Mouse (Mus musculus) neural tube, embryonic 10.5 days (tissue): ENCODE data around the gene H2-Aa.
"Not testable (repeated sequence)": the region's sequence is repeated elsewhere in the genome, so short reads cannot be mapped to it uniquely, and the experiment has no call there.

ENCODE experiments used
- DNase-seq: peaks from one replicate; pipeline ENCODE4 v3.0.0-alpha.2; 2017; ENCODE audit warnings: low spot score; ENCODE audit errors: extremely low spot score

The H2-Aa gene

DNA sequence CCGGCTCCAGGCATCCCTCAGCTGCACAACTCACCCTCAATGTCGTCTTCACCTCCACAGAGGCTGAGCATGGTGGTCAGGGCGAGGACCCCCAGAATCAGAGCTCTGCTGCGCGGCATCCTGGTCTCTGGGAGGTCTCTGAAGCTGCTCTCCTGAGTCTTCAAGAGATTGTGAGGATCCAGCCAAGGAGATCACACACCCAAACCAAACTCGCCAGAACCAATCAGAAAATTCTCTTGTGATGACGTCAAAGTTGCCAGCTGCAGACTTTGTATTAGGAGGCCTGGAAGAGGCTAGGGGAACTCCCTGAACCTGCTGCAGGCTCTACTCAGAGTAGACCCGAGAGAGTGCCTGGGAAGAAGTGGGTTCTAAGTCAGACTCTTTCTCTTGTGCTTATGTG, at the start of gene H2-Aa:
Gene H2-Aa, minus strand, starts transcription at position 176 of the 400 bp plus-strand sequence.
- DNase-seq: peak; percentile 39

DNA sequence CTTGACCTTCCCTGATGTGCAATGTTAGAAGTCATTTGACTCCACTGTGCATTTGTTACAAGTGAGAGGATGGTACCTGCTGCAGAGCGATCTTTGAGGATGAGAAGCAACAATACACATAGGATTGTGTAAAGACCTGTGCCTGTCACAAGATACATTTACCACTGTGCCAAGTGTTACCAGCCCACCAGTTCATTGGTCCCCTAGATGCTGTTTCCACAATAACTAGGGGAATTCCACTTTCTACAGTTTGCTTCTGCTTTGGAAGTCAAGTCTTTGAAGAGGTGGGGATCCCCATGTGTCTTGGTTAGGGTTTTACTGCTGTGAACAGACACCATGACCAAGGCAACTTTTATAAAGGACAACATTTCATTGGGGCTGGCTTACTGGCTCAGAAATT, 43.6 kb upstream of the H2-Aa start:
- DNase-seq: no peak

DNA sequence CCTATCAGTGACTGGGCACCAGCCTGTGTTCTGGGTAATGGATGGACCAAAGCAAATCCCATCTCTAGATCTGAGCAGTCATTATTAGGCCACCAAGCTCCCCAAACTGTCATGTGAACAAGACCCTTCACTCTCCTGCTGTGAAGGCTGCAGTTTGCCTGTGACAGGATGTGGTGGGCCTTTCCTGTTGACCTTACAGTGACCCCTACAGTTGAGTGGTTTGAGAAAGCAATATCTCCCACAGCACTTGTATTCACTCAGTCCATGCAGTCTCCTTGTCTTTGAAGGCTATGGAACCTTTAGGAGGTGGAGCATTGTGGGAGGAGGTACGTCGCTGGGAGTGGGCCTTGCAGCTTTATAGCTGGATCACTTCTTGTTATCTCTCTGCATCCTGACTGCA, 42.2 kb upstream of the H2-Aa start:
- DNase-seq: no peak

DNA sequence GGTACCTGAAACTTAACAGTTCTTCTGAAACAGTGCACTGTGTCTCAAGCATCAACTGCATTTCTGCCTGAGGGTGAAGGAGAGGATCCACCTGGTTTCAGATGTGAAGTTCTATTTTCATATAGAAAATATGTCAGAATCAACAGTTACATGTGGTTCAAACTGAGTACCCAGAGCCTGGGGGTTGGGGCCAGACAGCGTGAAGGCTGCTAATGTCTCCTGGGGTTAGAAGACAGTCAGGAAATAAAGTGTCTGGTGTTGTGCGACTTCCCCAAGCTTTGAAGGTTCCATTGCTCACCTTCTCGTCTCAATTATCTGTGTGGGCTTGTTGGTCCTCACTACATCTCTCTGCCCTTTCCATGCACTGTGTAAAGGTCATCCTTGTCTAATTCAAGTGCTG, 38.8 kb upstream of the H2-Aa start:
- DNase-seq: no peak

DNA sequence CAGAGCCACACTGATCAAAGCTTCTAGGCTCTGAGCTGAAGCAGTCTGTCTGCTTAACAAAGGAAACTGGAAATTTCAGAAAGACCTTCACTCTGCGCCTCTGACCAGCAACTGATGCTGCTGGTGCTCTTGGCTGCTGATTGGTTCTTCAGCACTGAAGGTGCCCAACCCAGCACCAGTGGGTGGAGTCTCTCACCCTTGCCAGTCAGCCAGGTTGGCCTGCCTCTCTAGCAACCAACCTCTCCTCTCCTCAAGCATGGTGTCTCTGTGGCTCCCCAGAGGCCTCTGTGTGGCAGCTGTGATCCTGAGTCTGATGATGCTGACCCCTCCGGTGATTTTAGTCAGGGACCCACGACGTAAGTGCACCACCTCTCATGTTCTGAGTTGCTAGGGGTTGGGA, 37.8 kb upstream of the H2-Aa start, which contains the start of gene H2-Eb2:
Gene H2-Eb2, plus strand, starts transcription at position 230 of the 400 bp plus-strand sequence.
- no peak for DNase-seq

DNA sequence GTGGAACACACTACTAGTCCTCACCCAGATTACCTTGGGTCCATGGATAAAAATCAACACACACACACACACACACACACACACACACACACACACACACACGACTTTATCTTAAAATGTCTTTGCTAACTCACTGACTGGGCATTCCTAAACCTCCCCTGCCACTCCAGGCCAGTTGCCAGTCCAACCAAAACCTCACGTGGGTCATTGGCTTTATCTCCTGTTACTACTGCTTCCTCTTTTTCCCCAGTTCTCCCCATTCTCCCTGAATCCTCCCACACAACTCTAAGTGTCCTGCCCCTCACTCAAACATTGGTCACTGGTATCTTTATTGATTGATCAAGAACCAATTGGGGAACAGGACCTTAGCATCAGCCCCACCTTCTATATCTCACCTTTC, 29.7 kb upstream of the H2-Aa start:
- DNase-seq: no peak

DNA sequence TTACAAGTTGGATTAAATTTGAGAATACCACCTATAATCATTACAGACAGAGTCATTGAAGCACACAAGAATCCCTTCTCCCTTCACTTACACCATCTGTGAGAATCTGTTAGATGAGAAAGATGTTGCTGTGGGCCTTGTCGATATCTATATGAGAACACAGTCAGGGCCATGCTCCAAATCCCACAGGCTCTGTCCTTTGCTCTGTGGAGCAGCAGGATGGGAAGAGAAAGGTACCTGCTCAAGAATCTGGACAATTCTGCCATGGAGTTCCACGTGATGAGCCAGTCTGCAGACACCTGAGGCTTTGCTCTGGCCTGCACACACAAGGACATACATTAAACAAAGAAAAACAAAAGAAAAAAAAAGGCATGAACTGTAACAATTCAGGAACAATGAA, 29.1 kb upstream of the H2-Aa start:
- no peak for DNase-seq

DNA sequence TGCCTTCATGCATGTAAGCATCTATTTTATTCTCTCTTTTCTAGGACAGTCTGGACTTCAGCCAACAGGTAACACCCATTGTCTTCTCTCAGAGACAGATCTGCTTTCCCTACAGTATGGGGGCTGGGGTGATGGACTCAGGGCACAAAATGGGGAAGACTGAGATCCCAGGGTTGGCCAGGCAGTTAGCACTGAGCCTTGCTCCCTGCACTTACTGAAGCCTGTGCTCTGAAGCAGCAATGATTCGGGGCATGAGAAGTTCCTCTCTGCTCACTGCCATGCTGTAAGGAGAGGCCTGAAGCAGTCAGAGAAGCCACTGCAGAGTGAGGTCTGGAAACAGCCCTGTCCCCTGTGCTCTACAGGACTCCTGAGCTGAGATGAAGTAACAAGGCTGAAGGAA, 27.9 kb upstream of the H2-Aa start:
- DNase-seq: no peak

DNA sequence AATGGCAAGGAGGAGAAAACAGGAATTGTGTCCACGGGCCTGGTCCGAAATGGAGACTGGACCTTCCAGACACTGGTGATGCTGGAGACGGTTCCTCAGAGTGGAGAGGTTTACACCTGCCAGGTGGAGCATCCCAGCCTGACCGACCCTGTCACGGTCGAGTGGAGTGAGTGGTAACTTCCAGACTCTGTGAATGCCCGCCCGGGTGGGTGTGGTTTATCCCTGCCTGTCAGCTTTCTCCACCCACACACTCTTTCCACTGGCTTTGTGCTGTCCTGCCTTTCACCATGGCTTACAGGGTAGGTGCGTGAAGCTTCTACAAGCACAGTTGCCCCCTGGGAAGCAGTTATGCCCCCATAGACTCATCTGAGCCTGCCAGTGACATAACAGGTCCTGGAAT, 26.7 kb upstream of the H2-Aa start:
- DNase-seq: no peak

DNA sequence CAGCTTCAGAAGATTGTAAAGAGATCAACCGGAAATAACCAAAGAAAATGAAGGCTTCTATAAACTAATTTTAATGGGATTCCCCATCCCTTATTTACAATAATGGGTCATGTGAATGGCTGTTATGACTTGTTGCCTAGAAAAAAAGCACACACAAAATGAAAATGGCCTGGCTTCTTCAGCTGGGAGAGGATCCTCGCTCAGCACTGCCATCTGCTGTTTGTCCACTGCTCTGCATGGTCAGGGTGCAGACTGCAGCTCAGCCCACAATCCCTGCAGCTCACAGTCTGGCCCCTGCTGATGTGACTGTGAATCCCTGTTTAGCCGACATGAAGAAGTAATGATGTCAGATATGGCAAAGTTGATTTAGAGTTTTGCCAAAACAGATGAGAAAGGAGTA, 25.8 kb upstream of the H2-Aa start:
- DNase-seq: peak; percentile 73

DNA sequence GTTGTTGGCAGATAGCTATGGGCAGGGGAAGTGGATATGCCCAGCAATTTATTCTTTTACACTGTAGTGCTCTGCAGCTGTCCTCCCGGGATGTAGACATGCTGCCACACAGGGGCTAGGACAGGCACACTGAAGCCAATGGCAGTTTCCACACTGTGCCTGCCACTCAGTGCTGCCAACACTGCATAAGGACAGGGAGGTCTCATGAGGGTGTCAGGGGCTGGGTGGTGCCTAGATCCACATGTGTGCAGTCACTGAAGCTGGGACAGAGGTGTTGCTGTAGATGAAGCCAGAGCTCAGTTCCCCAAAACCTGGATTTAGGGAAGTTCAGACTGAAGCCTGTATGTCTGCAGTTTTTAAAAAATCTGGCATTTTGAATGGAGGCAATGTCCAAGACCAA, 24.6 kb upstream of the H2-Aa start:
- DNase-seq: no peak

DNA sequence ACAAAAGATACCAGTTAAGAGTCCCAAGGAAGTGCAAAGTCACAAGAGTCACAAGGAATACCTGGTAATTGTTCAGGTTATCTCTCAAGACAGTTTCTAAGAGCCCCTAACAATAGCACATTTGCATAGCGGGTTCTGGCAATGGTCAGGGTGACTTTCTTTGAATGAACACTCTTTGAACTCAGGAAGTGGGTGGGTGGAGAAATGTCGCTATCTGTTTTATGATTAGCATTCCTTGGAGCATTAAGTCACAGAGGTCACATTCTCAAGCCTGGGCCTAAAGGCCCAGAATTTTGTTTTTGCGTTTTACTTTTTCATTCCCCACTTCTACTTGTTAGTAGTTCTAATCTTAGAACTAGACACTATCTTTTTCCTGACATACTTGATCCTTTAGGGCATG, 22.9 kb upstream of the H2-Aa start:
- DNase-seq: not testable (repeated sequence)

DNA sequence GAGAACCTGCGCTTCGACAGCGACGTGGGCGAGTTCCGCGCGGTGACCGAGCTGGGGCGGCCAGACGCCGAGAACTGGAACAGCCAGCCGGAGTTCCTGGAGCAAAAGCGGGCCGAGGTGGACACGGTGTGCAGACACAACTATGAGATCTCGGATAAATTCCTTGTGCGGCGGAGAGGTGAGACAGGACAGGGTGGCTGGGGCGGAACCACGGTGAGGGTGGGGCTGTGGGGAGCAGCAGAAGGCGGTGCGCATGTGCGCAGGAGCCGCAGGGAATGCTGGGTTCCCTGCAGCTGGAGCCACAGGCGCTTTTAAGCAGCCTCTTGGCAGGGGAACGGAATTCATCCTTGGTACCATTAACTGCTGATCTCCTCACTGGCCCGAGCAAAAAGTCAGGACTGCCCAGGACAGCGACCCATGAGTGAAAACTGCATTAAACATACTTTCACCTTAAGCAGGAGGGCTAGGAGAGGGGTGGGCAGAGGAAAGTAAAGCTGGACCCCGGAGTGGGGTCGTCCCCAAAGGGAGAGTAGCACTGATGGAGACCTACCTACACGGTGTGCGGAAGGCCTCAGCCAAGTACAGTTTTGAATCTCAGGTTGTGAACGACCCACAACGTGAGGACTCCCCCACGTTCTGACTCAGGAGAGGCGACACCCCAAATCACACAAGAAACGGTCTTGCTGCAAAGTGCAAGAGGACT, 22.2 kb upstream of the H2-Aa start:
- peak; percentile 65 for DNase-seq

DNA sequence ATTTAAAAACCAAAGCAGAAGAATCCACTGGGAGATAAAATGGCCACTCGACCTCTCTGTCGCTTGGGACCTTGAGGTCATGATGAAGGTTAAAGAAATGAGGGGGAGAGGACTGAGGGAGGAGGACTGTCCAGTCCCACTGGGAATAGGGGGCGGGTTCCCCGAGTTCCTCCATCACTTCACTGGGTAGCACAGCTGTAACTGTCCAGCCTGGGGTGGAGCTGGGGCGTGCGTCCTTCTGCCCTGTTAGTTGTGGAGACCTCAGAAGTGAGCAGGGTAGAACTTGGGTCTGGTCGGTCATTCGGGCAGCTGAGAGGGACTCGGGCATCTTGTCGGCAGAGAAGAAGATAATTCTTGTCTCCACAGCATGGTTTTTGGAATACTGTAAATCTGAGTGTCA, 21.6 kb upstream of the H2-Aa start:
- DNase-seq: no peak

DNA sequence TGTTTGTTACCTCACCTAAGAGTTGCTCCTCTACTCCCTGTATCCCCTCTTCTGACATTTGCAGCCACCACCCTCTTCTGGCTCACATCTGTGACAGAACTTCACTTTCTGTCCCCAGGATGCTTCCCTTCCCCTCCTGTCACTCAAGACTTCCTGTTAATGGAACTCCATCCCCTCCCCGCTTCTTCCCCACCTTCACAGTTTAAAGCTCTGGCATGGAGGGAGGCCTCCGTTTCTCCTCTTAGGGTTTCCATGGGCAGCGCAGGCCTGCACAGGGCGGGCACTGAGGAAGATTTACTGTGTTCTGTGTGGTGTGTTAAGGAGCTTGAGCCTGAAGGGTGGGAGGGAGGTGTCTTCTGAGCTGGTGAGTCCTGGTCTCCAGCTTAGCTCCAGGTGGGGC, 20.5 kb upstream of the H2-Aa start:
- no peak for DNase-seq

DNA sequence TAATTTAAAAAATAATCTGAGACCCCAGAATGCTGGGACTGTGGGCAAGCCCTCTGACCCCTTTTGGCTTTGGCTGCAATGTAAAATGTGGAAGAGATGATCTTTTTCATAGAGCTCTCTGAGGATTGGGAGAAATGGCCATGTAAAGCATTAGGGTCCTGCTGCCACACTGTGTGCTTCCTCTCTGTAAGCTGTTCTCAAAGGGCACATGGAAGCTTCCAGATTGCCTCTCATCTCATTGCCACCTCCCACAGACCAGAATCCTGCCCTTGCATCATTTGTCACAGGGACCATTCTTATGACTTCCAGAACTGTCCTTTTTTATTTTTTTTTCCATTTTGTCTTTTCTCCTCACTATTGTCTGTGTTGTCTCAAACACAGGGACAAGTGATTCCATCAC, 19.6 kb upstream of the H2-Aa start:
- DNase-seq: no peak

DNA sequence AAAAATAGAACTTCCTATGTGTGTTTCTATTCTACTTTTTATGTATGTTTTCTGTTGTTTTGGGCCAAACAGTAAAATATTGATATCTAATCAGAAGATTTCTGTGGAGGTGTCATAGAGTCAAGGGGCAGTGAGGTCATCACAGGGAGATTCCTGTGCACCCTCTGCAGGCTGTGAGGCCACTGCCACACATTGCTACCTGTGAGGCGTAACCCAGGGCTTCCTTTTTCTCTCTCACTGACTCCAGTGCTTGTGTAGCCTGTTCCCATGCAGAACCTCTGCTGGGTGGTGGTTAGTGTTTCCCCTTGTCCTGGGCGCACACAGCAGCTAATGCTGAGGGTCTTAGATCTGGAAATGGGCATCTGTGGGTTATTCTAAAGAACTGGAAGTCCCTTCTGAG, 18.8 kb upstream of the H2-Aa start:
- DNase-seq: no peak

DNA sequence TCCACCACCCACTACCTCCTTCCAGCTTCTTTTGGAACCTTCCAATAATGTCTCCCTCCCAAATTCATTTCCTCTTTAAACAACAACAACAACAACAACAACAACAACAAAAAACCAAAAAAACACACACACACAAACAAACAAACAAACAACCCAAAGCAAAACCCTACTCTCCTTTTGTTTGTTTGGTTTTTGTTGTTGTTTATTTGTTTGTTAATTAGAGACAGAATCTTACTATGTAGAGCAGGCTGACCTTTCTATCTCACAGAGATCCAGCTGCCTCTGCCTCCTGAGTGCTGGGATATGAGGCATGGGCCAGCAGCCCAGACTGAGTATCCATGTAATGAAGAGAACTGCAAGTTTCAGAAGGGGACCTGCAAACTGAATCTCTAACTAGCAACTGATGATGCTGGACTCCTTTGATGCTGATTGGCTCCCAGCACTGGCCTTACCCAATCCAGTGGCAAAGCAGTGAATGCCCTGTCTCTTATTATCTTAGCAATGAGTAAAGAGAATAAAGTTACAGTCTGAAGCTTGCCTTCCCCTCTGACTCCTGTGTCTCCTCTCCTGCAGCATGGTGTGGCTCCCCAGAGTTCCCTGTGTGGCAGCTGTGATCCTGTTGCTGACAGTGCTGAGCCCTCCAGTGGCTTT, 17.9 kb upstream of the H2-Aa start, which contains the start of gene H2-Eb1:
Gene H2-Eb1, plus strand, starts transcription at position 488 of the 651 bp plus-strand sequence.
- peak; percentile 59 for DNase-seq

DNA sequence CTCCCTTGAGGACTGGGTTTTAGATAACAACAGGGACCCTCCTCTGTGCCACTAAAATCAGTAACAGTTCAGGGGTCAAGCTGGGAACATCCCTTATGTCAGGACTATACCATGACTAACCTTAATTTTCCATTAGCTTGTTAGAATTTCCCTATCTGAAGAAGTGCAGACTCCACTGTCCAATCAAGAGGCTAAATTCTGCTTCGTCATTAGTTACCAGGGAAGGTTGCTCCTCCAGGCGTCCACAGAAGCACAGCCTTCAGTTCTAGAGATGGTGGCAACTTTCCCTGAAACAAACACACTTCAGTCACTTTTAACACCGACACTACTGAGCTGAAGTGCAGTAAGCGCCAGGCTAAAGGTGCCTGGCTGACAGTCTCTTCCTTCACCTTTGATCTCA, 17.1 kb upstream of the H2-Aa start:
- peak; percentile 22 for DNase-seq

DNA sequence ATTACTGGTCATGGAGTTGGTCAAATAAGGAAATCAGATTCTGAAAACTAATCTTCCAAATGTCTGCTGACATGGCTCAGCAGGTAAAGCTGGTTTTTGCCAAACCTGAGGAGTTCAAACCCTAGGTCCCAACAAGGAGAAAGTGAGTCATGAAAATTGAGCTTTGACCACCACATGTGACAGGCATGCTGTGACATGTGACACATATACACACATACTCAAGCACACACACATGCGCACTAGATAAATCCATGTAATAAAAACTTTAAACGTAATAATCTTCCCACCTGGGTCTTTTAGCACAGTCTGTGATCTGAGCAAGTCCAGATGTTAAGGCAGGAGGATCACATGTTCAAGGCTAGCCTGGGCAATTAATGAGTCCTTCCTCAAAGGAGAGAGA, 16.2 kb upstream of the H2-Aa start:
- DNase-seq: no peak

DNA sequence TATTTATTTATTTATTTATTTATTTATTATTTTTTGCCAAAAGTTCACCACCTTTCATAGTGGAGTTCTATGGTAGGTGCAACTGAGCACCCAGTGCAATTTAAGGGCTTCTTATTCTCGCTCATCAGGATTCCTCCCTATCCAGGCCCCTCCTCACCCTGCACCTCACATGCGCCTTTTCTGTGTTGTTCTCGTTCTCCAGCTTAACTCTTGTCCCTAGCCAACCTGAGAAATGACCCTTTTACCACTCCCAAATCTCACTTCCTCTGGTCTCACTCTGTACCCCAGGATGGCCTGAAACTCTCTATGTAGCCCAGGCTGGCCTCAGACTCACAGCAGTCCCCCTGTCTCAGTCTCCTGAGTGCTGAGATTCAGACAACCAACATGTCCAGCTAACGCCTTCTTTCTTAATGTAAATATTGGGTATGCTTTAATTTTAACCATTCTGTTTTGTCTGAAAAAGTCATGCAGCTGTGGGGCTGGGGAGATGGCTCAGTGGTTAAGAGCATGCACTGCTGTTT, 14.1 kb upstream of the H2-Aa start:
- no peak for DNase-seq

DNA sequence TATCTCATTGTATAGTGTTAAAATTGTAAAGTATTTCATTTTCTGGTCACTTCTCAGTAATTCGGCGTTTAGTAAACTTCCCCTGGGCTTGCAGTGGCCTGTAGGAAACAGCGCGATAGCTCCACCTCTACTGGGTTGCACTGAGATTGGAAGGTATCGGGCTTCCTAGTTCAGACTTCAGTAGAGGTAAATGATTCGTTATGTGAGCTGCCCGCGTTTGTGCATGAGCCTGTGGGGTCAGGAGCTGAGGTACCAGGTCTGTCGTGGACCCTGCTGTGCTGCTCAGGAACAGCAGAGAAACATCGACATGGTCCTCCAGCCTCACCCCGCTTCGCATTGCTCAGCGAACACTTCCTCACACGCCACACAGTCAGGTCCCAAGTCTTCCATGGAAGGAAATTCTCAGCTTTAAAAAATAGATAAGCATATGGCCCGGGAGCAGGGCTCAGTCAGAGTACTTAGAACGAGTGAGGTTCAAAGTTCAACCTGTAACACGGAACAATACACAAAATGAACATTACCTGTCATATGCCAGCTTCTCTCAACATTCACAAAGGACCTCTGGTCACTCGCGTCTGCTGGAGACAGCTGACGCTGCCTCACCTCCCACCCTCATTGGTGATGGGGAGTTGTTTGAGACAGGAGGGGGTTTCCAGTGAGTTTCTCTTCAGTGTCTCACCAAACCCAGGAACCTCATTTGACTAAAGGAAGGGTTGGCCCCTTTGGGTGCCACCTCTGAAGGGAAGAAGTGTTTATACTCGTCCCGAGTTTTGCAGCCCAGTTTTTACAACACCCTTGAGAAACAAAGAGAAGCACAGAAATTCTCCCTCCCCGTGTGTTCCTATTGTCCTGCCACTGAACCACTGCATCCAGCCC, 13.3 kb upstream of the H2-Aa start:
- no peak for DNase-seq
